Mouse (Mus musculus) liver, embryonic 16.5 days (tissue): ENCODE results near the gene Mvb12b. TPM values are rescaled to one million over a fixed set of nuclear protein-coding genes. Genes with fewer than 3 reads are reported as not detected.

Experiments
- ATAC-seq: fragments of 200-750 bp; cut with Nextera tagmentation; 2 replicates; pipeline ENCODE4 v1.8.0; 2017; ENCODE audit warnings: low read depth, mild to moderate bottlenecking, moderate number of reproducible peaks, moderate library complexity
- H3K27ac ChIP-seq: fragments of 300-500 bp; sonication (generic); 2 replicates; pipeline ENCODE4 v1.5.1; 2014; ENCODE audit warnings: mild to moderate bottlenecking, low read length
- H3K27me3 ChIP-seq: fragments of 300-500 bp; sonication (generic); 2 replicates; pipeline ENCODE4 v1.6.1; 2014; ENCODE audit warnings: low read depth, low read length, mixed read lengths; ENCODE audit not compliant: control insufficient read depth, insufficient read depth
- H3K36me3 ChIP-seq: fragments of 300-500 bp; sonication (generic); 2 replicates; pipeline ENCODE4 v1.6.1; 2014; ENCODE audit warnings: mild to moderate bottlenecking; ENCODE audit not compliant: control insufficient read depth, insufficient read depth
- H3K4me1 ChIP-seq: fragments of 300-500 bp; sonication (generic); 2 replicates; pipeline ENCODE4 v1.6.1; 2014; ENCODE audit warnings: low read depth, low read length, mixed read lengths; ENCODE audit not compliant: control insufficient read depth
- H3K4me2 ChIP-seq: fragments of 300-500 bp; sonication (generic); 2 replicates; pipeline ENCODE4 v1.6.1; 2014; ENCODE audit warnings: low read depth, low read length, mixed read lengths
- H3K4me3 ChIP-seq: fragments of 300-500 bp; sonication (generic); 2 replicates; pipeline ENCODE4 v1.5.1; 2014; ENCODE audit warnings: low read depth, mild to moderate bottlenecking, low read length
- H3K9ac ChIP-seq: fragments of 300-500 bp; sonication (generic); 2 replicates; pipeline ENCODE4 v1.6.1; 2014; ENCODE audit warnings: low read depth, low read length
- H3K9me3 ChIP-seq: fragments of 300-500 bp; sonication (generic); replicated peaks from 2 replicates; pipeline ENCODE4 v1.6.1; 2016; ENCODE audit warnings: low read length; ENCODE audit not compliant: control insufficient read depth
- WGBS: fragments of 180-500 bp; shearing (Covaris S2); extraction: QIAGEN DNeasy Blood & Tissue Kit; methylation state at CpG from one replicate; pipeline ENCODE4 v1.1.7; 2014; ENCODE audit not compliant: insufficient replicate concordance; 5-methylcytosine and 5-hydroxymethylcytosine counted together
- polyA plus RNA-seq: library from polyadenylated mRNA; unstranded; fragments of >200 nt; fragmentation: Nextera tagmentation; extraction: Ambion mirVana; gene quantifications from 2 replicates; pipeline ENCODE4 v1.2.1, GENCODE M21; 2015

Gene Mvb12b
- polyA plus RNA-seq, 1 experiment from 2014 or later = 11.0 TPM

DNA sequence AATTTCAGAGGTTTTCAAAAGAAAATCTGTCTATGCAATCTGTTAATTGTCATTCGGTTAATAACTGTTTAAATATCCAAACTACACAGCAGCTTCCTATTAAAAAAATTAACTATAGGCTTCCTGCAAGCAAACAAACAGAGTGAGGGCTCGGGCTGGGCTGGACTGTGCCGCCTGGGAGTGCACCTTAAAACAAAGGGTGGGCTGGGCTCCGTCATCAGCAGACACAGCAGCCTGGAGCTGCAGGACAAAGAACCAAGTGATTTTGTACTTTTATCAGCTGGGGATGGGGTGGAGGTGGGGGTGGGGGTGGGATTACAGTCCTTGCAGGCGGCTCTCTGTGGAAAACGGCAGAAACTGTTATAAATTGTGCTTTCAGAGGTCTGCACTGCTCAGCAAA, 98.5 kb downstream of the Mvb12b start:
- Histone ChIP-seq H3K9me3 (no peaks in the 10 kb centered on the region), H3K4me1 (no peaks in the 10 kb centered on the region), H3K9ac (no peak overlapping the region), H3K27ac (no peak overlapping the region), H3K4me3 (no peak overlapping the region), H3K27me3 (no peaks in the 10 kb centered on the region), H3K4me2 (no peak overlapping the region), H3K36me3 (no peaks in the 10 kb centered on the region)
- WGBS = 58% methylated on average over 6 of the region's 6 CpGs
- ATAC-seq = no peak

DNA sequence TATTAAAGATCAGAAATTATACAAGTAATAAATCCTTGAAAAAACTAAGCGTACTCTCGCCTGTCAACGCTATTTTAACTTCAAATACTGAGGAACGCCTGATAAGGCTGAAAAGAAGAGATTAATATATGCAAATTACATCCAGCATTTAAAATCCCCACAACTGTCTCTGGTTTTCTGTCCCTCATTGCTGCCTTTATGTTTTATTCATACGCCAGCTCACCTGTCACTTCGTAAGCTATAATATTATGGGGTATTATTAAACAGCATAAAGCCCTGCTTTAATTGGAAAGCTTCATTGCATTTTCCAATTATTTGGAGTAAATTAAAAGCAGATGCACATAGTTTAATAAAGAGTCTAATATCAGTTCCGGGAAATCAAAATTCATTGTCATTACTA, 98.9 kb downstream of the Mvb12b start:
- no peak overlapping the region for H3K9ac ChIP-seq
- no peak overlapping the region for H3K4me2 ChIP-seq
- 78% methylated on average over 7 of the region's 7 CpGs for WGBS
- H3K27me3 ChIP-seq = no peaks in the 10 kb centered on the region
- no peaks in the 10 kb centered on the region for H3K36me3 ChIP-seq
- H3K4me3 ChIP-seq = no peak overlapping the region
- H3K9me3 ChIP-seq = no peaks in the 10 kb centered on the region
- no peak overlapping the region for H3K27ac ChIP-seq
- no peak for ATAC-seq
- no peaks in the 10 kb centered on the region for H3K4me1 ChIP-seq

DNA sequence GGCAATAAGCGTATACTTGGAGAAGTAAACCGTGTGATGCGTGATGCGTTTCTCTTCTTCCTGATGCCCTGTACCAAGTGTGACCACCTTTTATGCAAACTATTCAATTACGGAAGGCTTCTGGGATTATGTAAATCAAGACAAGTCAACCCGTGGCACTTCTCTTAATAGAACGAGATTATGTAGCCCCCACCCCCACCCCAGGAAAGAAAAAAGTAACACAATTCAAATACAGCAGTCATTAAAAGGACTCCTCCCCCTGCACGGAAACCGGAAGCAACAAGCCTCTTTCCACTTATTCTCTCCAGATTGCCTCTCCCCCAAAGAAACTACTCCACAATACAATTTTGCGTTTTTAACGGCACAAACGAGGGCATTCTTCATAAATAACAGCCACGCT, 99.6 kb downstream of the Mvb12b start:
- Histone ChIP-seq H3K36me3 (no peaks in the 10 kb centered on the region), H3K9me3 (no peaks in the 10 kb centered on the region), H3K4me2 (no peak overlapping the region), H3K27ac (no peak overlapping the region), H3K4me1 (no peaks in the 10 kb centered on the region), H3K4me3 (no peak overlapping the region), H3K27me3 (no peaks in the 10 kb centered on the region), H3K9ac (no peak overlapping the region)
- WGBS = 83% methylated on average over 13 of the region's 13 CpGs
- no peak for ATAC-seq

DNA sequence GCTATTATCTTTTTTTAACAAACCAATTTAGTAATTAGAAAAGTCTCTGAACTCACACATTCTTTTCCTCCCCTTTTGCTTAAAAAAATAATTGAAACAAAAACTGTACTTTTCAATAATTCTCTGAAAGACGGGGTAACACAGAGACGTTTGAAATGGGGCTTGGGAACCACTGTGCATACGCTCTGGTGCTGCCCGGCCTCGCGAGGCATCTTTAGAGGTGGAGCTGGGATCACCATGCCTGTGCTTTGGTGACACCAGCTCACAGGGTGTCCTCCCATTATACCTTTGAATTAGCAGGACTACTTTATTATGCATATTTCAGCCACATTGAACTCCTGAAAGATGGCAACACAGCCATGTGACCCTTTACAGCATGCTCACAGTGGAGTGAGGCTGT, 101.7 kb downstream of the Mvb12b start:
- no peak overlapping the region for H3K9ac ChIP-seq
- ATAC-seq = no peak
- no peaks in the 10 kb centered on the region for H3K36me3 ChIP-seq
- H3K9me3 ChIP-seq = no peaks in the 10 kb centered on the region
- WGBS = 82% methylated on average over 6 of the region's 6 CpGs
- no peak overlapping the region for H3K4me2 ChIP-seq
- no peak overlapping the region for H3K27ac ChIP-seq
- H3K4me3 ChIP-seq = no peak overlapping the region
- H3K27me3 ChIP-seq = no peaks in the 10 kb centered on the region
- no peaks in the 10 kb centered on the region for H3K4me1 ChIP-seq

DNA sequence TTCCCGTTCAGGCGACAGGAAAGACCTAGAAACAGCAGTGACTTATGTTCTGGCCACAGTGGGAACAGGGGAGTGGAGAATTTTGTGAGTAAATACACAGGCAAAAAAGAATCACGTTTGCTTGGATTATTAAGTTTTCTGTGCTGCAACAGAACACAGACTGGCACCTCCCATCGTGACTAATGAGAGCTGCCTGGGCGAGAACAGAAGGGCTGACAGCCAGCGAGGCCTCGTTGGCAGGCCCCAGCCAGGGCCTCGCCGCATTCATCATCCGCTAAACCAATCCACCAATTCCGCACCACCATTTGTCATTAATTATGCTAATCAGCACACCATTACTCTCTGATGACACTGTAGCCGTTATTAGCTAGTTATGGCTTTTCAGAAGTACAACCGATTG, 102.2 kb downstream of the Mvb12b start:
- H3K36me3 ChIP-seq = no peaks in the 10 kb centered on the region
- ATAC-seq = no peak

DNA sequence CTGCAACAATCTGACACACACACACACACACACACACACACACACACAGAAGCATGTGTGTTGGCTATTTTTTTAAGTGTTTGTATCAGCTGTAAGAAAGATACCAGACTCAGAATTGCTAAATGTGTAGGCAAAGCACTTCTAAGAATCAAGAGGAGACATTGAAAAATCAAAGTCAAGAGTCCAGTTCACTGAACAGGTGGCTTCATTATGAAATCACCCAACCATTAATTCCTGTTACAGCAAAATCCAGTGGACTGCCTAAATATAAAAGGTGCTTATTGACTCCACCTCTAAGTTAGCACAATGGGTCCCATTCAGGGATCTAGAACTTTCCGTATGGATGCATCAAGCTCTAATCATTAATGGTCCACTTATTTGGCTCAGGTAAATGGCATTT, 103.0 kb downstream of the Mvb12b start:
- H3K4me1 ChIP-seq = no peaks in the 10 kb centered on the region
- no peaks in the 10 kb centered on the region for H3K9me3 ChIP-seq
- H3K27me3 ChIP-seq = no peaks in the 10 kb centered on the region
- WGBS = 69% methylated on average over 1 of the region's 1 CpGs
- H3K36me3 ChIP-seq = no peaks in the 10 kb centered on the region
- no peak overlapping the region for H3K4me2 ChIP-seq
- no peak overlapping the region for H3K9ac ChIP-seq
- H3K4me3 ChIP-seq = no peak overlapping the region
- no peak overlapping the region for H3K27ac ChIP-seq
- no peak for ATAC-seq

More for the DNA sequence above, 102.2 kb downstream of the Mvb12b start:
- Histone ChIP-seq H3K4me1 (no peaks in the 10 kb centered on the region), H3K27ac (no peak overlapping the region), H3K9me3 (no peaks in the 10 kb centered on the region), H3K4me2 (no peak overlapping the region), H3K9ac (no peak overlapping the region), H3K27me3 (no peaks in the 10 kb centered on the region), H3K4me3 (no peak overlapping the region)
- 71% methylated on average over 13 of the region's 13 CpGs for WGBS

DNA sequence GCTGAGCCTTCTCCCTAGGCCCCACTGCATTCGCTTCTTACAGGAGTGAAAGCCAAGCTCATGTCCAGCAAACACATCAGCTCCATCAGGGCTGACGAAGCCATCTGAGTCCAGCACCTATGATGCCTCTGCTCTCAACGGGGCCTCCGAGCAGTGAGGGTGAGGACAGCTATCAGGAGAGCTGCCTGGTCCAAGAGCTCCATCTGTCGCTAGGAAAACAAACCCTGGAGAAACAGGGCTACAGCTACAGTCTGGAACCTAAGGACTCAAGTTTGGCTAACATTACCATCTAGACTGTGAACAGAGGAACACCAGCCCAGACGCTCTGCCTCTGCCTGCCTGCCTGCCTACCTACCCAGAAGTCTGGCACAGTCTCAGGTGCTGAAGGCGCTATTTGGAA, 104.3 kb downstream of the Mvb12b start:
- Histone ChIP-seq H3K9me3 (peaks cover 1% of the 10 kb centered on the region), H3K27ac (no peak overlapping the region), H3K27me3 (no peaks in the 10 kb centered on the region), H3K4me2 (no peak overlapping the region), H3K36me3 (peaks cover 5% of the 10 kb centered on the region; the same call in 1 of the 2 replicates), H3K4me3 (no peak overlapping the region), H3K9ac (no peak overlapping the region), H3K4me1 (no peaks in the 10 kb centered on the region)
- no peak for ATAC-seq
- WGBS = 69% methylated on average over 7 of the region's 7 CpGs

DNA sequence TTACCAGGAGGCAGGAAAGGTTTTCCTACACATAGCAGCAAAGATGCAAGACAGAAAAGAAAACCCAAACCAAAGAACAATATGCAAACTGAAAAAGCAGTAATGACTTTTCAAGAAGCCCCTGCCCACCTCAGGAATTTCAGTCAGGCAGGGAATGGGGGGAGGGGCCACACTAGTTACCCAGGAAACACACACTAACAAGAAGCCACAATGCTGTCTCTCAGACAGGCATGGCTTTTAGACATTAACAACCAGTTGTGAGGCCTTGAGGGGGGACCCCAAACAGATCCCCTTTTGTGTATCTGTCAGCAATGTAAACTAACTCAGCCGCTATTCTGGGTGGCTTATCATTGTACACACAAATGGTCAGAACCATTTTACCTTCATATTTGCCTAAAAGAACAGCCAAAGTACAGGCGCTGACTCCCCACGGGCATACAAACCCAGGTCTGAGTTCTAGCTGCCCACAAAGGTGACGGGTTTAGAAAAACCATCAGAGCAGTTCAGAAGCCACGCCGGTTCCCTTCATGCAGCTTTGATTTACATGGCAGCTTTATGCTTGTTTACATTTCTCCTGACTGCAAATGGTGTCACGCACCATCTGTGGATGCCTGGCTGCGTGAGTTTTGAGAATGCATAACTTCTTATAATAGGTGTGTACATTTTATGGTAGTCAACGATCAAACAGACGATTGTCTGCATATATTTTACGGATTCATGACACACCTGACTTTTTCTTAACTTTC, 105.9 kb downstream of the Mvb12b start:
- Histone ChIP-seq H3K4me1 (no peaks in the 10 kb centered on the region), H3K9ac (no peak overlapping the region), H3K27ac (no peak overlapping the region), H3K9me3 (peaks cover 13% of the 10 kb centered on the region), H3K4me3 (no peak overlapping the region), H3K4me2 (no peak overlapping the region), H3K27me3 (no peaks in the 10 kb centered on the region), H3K36me3 (peaks cover 10% of the 10 kb centered on the region)
- no peak for ATAC-seq
- 76% methylated on average over 11 of the region's 11 CpGs for WGBS

DNA sequence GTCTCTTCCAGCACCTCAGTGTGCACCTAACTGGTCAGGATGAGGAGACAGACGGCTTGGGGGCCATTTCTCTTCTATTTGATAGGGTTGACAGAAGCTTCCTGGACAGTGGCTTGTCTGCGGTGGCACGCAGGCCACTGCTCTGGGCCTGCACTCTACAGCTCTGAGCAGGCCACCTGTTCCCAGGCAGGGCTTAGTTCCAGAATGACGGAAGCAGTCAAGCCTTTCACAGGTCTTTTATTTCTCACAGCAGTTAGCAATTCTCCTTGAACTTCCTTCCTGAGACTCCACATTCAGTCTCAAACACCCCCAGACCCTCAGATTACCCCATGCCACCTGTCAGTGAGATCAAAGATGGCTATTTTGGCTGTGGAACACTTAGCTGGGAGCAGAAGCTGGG, 109.3 kb downstream of the Mvb12b start:
- no peaks in the 10 kb centered on the region for H3K4me1 ChIP-seq
- ATAC-seq = no peak
- no peaks in the 10 kb centered on the region for H3K27me3 ChIP-seq
- H3K27ac ChIP-seq = no peak overlapping the region
- no peak overlapping the region for H3K9ac ChIP-seq
- no peak overlapping the region for H3K4me2 ChIP-seq
- WGBS = 87% methylated on average over 4 of the region's 4 CpGs
- H3K4me3 ChIP-seq = no peak overlapping the region
- peaks cover 10% of the 10 kb centered on the region for H3K36me3 ChIP-seq
- peaks cover 13% of the 10 kb centered on the region for H3K9me3 ChIP-seq
